Mouse (Mus musculus): Measurements from ENCODE around the gene Denr. TPM values are rescaled to one million over a fixed set of nuclear protein-coding genes. Genes with fewer than 3 reads are reported as not detected.

Denr gene
- polyA plus RNA-seq, 1 experiment from 2014 or later, result 184 TPM

DNA sequence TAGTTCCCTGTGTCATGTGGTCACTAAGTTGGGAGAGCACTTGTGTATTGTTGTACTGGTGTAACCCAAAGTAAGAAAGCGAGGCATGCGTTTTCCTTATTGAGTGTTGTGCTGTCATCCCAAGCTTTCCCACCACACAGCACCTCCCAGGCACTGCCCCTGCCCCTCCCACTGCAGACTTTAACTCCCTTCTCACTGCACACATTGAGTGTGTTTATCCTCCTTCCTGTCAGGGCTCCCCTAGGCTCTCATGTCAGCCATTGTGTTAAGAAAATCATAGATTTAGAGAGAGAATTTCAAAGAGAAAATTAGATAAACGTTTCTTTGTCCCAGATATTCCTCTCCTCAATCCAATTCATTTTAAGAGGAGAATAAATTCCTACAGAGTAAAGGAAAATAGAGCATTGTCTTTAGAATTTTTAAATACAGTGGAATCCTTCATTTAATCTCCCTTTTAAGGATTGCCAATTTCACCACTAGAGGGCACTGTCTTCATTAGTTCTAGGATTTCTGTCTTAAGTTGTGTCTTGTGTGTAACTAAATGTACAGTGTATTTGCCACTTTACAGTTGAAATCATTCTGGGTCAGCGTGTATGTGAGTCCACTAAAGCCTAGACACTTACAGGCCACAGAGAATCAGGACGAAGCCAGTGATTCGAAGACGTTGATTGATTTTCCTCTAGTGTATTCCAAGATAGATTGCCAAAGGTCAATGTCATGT, 40.2 kb downstream of the Denr start:
- Histone ChIP-seq H3K9me3 (no peaks in the 10 kb centered on the region), H3K27ac (no peak overlapping the region), H3K9ac (replicated peaks) (no peak overlapping the region), H3K4me2 (no peak overlapping the region), H3K36me3 (no peaks in the 10 kb centered on the region), H3K27me3 (no peaks in the 10 kb centered on the region), H3K4me1 (replicated peaks) (no peaks in the 10 kb centered on the region), H3K4me3 (replicated peaks) (no peak overlapping the region)
- ATAC-seq (ENCODE audit: insufficient number of reproducible peaks, insufficient read depth, low FRiP score, low TSS enrichment, low read depth), result no peak
- 56% methylated on average over 7 of the region's 7 CpGs for WGBS

DNA sequence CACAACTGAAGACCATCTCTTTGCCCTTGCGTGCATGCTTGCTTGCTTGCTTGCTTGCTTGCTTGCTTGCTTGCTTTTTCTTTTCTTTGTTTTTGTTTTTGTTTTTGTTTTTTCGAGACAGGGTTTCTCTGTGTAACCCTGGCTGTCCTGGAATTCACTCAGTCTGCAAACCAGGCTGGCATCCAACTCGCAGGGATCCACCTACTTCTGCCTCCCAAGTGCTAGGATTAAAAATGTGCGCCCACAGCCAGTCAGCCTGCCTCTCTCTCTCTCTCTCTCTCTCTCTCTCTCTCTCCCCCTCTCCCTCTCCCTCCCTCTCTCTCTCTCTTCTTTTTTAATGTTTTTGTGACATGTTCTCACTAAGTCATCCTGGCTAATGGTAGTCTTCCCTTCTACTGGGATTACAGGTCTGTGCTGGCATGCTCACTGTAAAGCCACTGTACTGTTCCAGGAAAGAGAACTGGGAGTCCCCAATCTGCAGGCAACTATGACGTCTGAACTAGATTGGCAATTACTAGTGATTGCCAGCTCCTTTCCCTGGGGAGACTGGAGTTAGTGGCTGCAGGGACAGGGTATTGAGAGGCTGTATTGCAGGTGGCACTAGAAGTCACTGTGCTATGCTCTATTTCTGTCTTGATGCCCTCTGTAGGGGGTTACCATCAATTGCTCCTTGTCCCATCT, 45.5 kb downstream of the Denr start:
- H3K27ac ChIP-seq, result no peak overlapping the region
- H3K9ac ChIP-seq (replicated peaks), result no peak overlapping the region
- no peak overlapping the region for H3K4me2 ChIP-seq
- no peaks in the 10 kb centered on the region for H3K27me3 ChIP-seq
- H3K4me1 ChIP-seq (replicated peaks), result peaks cover 8% of the 10 kb centered on the region; the same call in 1 of the 2 replicates
- 55% methylated on average over 5 of the region's 5 CpGs for WGBS
- ATAC-seq (ENCODE audit: insufficient number of reproducible peaks, insufficient read depth, low FRiP score, low TSS enrichment, low read depth), result no peak
- H3K36me3 ChIP-seq, result no peaks in the 10 kb centered on the region
- no peaks in the 10 kb centered on the region for H3K9me3 ChIP-seq
- H3K4me3 ChIP-seq (replicated peaks), result no peak overlapping the region

DNA sequence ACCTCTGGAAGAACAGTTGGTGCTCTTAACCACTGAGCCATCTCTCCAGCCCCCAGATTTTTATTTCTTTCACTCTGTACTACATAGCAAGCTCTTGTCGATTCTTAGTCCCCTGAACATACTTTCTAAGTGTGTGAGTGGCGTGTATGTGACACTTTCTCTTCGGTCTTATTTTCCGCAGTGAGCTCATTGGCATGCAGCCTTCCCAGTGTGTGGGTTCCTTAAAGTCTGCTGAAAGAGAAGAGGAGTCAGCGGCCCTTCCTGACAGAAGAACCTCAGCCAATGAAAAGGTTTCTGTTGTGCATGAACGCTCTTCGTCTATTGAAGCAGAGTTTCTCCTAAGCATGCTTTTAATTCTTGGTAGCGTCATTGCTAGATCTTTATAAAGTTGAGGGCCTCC, 50.2 kb downstream of the Denr start:
- Histone ChIP-seq H3K27me3 (no peaks in the 10 kb centered on the region), H3K27ac (no peak overlapping the region), H3K4me1 (replicated peaks) (peaks cover 8% of the 10 kb centered on the region; the same call in 1 of the 2 replicates), H3K9ac (replicated peaks) (no peak overlapping the region), H3K4me2 (no peak overlapping the region), H3K4me3 (replicated peaks) (no peak overlapping the region), H3K9me3 (no peaks in the 10 kb centered on the region), H3K36me3 (no peaks in the 10 kb centered on the region)
- 94% methylated on average over 8 of the region's 8 CpGs for WGBS
- no peak for ATAC-seq (ENCODE audit: insufficient number of reproducible peaks, insufficient read depth, low FRiP score, low TSS enrichment, low read depth)

DNA sequence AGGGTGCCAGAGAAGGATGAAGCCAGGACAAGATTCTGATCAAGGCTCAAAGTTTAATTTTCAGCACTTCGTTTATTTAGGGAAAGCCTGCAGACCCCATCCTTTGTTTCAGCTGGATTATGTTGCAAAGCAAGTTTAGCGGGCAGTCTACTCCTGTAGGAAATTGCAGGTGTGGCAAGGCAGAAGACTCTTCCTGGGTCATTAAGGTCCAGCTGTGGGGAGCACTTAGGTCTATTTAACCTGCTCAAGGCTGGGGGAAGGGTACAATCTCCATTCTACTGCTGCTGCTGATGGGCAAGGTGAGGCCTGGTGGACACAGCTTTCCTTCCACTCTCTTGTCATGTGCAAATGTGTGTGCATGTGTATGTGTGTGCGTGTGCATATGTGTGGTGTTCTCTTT, 52.0 kb downstream of the Denr start:
- H3K36me3 ChIP-seq, result no peaks in the 10 kb centered on the region
- H3K4me3 ChIP-seq (replicated peaks), result no peak overlapping the region
- 74% methylated on average over 3 of the region's 3 CpGs for WGBS
- H3K9me3 ChIP-seq, result no peaks in the 10 kb centered on the region
- H3K27me3 ChIP-seq, result no peaks in the 10 kb centered on the region
- no peak overlapping the region for H3K4me2 ChIP-seq
- no peak overlapping the region for H3K9ac ChIP-seq (replicated peaks)
- H3K27ac ChIP-seq, result no peak overlapping the region
- peaks cover 8% of the 10 kb centered on the region; the same call in 1 of the 2 replicates for H3K4me1 ChIP-seq (replicated peaks)
- no peak for ATAC-seq (ENCODE audit: insufficient number of reproducible peaks, insufficient read depth, low FRiP score, low TSS enrichment, low read depth)

DNA sequence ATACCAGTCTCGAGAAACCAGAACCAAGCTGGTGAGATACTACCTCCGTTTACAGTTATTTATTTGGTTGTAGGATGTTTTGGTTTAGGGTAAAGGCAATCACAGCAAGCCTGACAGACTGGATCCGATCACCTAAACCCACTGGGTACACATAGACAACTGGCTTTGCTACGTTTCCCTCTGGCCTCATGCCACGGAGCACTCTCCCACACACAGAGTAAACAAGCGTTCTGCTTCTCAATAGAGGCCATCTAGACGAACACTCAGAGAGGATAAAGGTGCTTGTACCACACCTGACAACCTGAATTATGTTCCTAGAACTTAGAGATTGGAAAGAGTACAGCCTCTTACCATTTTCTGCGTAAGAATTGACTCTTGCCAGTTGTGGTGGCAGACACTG, 53.2 kb downstream of the Denr start:
- H3K36me3 ChIP-seq, result no peaks in the 10 kb centered on the region
- ATAC-seq (ENCODE audit: insufficient number of reproducible peaks, insufficient read depth, low FRiP score, low TSS enrichment, low read depth), result no peak
- H3K9me3 ChIP-seq, result no peaks in the 10 kb centered on the region
- no peak overlapping the region for H3K4me2 ChIP-seq
- H3K4me3 ChIP-seq (replicated peaks), result no peak overlapping the region
- no peaks in the 10 kb centered on the region for H3K27me3 ChIP-seq
- no peak overlapping the region for H3K9ac ChIP-seq (replicated peaks)
- WGBS, result 79% methylated on average over 8 of the region's 8 CpGs
- H3K27ac ChIP-seq, result no peak overlapping the region
- H3K4me1 ChIP-seq (replicated peaks), result peaks cover 3% of the 10 kb centered on the region; the same call in 1 of the 2 replicates

DNA sequence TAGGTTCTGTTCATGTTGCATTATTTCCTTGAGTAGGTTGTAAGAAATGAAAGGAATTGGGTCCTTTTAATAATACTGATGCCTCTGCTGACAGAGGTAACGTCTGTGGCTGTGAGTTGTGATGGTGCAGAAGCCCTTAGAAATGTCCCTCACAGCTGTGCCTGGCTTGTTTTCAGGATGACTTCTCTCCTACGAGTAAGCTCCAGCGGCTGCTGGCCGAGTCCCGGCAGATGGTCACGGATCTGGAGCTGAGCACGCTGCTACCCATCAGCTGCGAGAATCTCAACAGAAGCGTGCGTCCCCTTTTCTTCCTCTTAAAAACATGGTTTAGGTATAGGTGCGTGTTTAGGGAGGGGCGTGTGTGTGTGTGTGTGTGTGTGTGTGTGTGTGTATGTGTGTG, 54.1 kb downstream of the Denr start:
- Histone ChIP-seq H3K4me3 (replicated peaks) (no peak overlapping the region), H3K4me1 (replicated peaks) (peaks cover 3% of the 10 kb centered on the region; the same call in 1 of the 2 replicates), H3K27me3 (no peaks in the 10 kb centered on the region), H3K4me2 (no peak overlapping the region), H3K27ac (no peak overlapping the region), H3K36me3 (no peaks in the 10 kb centered on the region), H3K9me3 (no peaks in the 10 kb centered on the region), H3K9ac (replicated peaks) (no peak overlapping the region)
- ATAC-seq (ENCODE audit: insufficient number of reproducible peaks, insufficient read depth, low FRiP score, low TSS enrichment, low read depth), result no peak
- WGBS, result 83% methylated on average over 12 of the region's 12 CpGs

DNA sequence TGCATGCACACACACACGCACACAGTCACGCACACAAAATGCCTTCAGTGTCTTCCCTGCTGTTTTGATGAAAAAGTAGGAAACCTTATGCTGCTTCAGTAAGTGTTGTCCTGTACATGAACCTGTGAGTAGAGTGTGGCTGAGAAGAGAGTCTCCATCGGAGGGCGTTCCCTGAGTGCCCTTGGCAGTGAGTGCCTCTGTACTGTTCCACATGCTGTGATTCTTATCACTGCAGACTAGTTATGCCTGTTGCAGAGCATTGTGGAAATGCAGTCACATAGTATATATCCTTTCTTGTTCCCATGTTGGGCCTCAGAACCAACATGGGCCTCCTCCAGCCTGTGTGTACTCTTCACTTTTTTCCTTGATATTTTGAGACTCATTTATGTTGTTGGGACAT, 57.2 kb downstream of the Denr start:
- no peaks in the 10 kb centered on the region for H3K27me3 ChIP-seq
- H3K4me2 ChIP-seq, result no peak overlapping the region
- H3K9me3 ChIP-seq, result no peaks in the 10 kb centered on the region
- WGBS, result 94% methylated on average over 4 of the region's 4 CpGs
- no peak overlapping the region for H3K4me3 ChIP-seq (replicated peaks)
- H3K4me1 ChIP-seq (replicated peaks), result no peaks in the 10 kb centered on the region
- no peak overlapping the region for H3K9ac ChIP-seq (replicated peaks)
- H3K27ac ChIP-seq, result no peak overlapping the region
- no peak for ATAC-seq (ENCODE audit: insufficient number of reproducible peaks, insufficient read depth, low FRiP score, low TSS enrichment, low read depth)
- H3K36me3 ChIP-seq, result no peaks in the 10 kb centered on the region

DNA sequence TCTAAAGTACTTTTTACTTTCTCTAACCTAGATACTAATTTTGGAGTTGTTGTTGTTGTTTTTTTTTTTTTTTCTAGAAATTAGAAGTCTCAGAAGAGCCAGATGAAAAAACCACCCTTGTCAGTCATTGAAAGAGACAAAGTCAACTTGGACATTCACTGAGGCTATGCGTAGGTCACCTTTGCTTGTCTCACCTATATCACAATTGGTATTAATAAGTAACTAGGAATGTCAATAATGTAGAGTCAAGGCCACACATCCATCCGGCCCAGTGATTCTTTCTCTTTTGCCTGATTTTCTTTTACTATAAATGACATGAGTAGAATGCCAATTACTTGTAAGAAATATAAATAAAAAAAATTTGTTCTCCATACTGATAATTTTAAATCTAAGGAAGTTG, 59.8 kb downstream of the Denr start:
- ATAC-seq (ENCODE audit: insufficient number of reproducible peaks, insufficient read depth, low FRiP score, low TSS enrichment, low read depth), result no peak
- WGBS, result 98% methylated on average over 2 of the region's 2 CpGs

DNA sequence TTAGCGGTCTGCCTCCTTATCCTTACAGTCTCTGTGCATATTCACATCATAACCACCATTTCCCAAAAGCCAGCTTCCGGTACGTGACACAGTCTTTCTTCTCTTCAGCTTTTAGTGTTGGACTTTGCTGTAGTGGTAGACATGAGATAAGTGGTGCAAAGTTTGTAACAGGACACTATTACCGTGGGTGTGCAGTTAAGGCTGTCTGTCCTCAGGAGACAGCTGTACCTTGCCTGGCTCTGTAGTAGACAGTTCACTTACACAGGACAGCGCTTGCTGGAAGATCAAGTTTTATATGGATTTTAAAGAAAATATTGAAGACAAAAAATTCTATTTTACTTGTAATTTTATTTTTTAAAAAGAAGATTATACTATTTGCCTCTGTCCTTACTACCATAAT, 61.5 kb downstream of the Denr start:
- H3K9me3 ChIP-seq, result no peaks in the 10 kb centered on the region
- no peak overlapping the region for H3K4me3 ChIP-seq (replicated peaks)
- H3K4me1 ChIP-seq (replicated peaks), result peaks cover 3% of the 10 kb centered on the region; the same call in 1 of the 2 replicates
- H3K36me3 ChIP-seq, result no peaks in the 10 kb centered on the region
- H3K27ac ChIP-seq, result no peak overlapping the region
- no peak overlapping the region for H3K4me2 ChIP-seq
- no peak for ATAC-seq (ENCODE audit: insufficient number of reproducible peaks, insufficient read depth, low FRiP score, low TSS enrichment, low read depth)
- no peak overlapping the region for H3K9ac ChIP-seq (replicated peaks)
- WGBS, result 79% methylated on average over 5 of the region's 5 CpGs
- H3K27me3 ChIP-seq, result peaks cover 16% of the 10 kb centered on the region

More for the DNA sequence above, 59.8 kb downstream of the Denr start:
- Histone ChIP-seq H3K4me1 (replicated peaks) (no peaks in the 10 kb centered on the region), H3K9ac (replicated peaks) (no peak overlapping the region), H3K27me3 (peaks cover 5% of the 10 kb centered on the region; the same call in 1 of the 2 replicates), H3K9me3 (no peaks in the 10 kb centered on the region), H3K27ac (no peak overlapping the region), H3K36me3 (no peaks in the 10 kb centered on the region), H3K4me2 (no peak overlapping the region), H3K4me3 (replicated peaks) (no peak overlapping the region)

DNA sequence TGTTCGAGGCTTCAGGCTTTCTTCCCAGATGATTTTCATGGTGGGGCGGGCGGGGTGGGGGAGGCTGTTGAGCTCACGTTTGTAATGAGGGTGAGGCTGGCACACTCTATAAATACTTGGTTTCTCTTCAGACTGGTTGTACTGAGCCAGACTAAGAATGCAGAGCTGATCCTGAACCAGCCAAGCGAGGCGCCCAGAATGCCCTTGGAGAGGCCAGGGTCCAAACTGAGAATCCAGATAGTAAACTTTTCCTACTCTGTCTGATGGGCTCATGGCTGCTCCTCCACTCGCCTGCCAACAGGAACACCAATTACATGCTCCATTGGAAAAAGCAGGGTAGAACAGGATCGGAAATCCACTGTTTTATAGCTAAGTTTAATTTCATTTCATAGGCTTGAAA, 62.2 kb downstream of the Denr start:
- Histone ChIP-seq H3K4me3 (replicated peaks) (no peak overlapping the region), H3K4me2 (no peak overlapping the region), H3K36me3 (no peaks in the 10 kb centered on the region), H3K27ac (no peak overlapping the region), H3K4me1 (replicated peaks) (peaks cover 4% of the 10 kb centered on the region; the same call in 1 of the 2 replicates), H3K9ac (replicated peaks) (no peak overlapping the region), H3K9me3 (no peaks in the 10 kb centered on the region), H3K27me3 (peaks cover 17% of the 10 kb centered on the region)
- ATAC-seq (ENCODE audit: insufficient number of reproducible peaks, insufficient read depth, low FRiP score, low TSS enrichment, low read depth), result no peak
- 81% methylated on average over 8 of the region's 8 CpGs for WGBS

DNA sequence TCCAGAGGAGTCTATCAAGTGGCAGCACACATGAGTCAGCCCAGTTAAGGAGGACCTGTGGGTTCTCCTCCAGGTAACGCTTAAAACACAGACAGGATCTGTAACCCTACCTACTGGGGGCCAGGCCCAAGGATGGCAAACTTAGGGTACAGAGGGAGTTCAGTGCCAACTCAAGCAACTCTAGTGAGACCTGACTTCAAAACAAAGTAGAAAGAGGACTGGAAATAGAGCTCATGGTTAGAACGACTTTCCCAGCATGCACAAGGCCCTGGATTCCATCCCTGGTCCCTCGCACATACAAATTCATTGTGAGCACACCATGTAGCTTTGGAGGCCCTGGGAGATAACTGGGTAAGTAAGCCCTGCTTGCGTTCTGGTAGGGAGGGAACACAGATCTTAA, 63.6 kb downstream of the Denr start:
- H3K4me3 ChIP-seq (replicated peaks), result no peak overlapping the region
- H3K36me3 ChIP-seq, result no peaks in the 10 kb centered on the region
- H3K4me1 ChIP-seq (replicated peaks), result peaks cover 13% of the 10 kb centered on the region
- no peak overlapping the region for H3K27ac ChIP-seq
- H3K27me3 ChIP-seq, result peaks cover 28% of the 10 kb centered on the region
- WGBS, result 90% methylated on average over 4 of the region's 4 CpGs
- no peak for ATAC-seq (ENCODE audit: insufficient number of reproducible peaks, insufficient read depth, low FRiP score, low TSS enrichment, low read depth)
- H3K9me3 ChIP-seq, result no peaks in the 10 kb centered on the region
- H3K9ac ChIP-seq (replicated peaks), result no peak overlapping the region
- H3K4me2 ChIP-seq, result no peak overlapping the region
